Mouse (Mus musculus): ENCODE data around the gene Slc35a1. TPM values are rescaled to one million over a fixed set of nuclear protein-coding genes. Genes with fewer than 3 reads are reported as not detected.

The Slc35a1 gene
- polyA plus RNA-seq (2014; fragmentation: Illumina TruSeq; extraction: RNeasy Lipid Tissue Mini Kit (QIAGEN cat#74804)) = 99.6 TPM

GRCm38 (mm10) chr4:34686874-34687567, at the start of gene Slc35a1:
Gene Slc35a1 (minus strand): TSS chr4:34687438.

GRCm38 (mm10) chr4:34729851-34730341, 42.7 kb upstream of the Slc35a1 start, which contains the start of gene Cfap206:
Gene Cfap206 (minus strand): TSS chr4:34730206.

GRCm38 (mm10) chr4:34614630-34615094, 72.6 kb downstream of the Slc35a1 start, which contains the start of the genes Orc3 and Rars2:
Gene Orc3 (minus strand): TSS chr4:34614944.
Gene Rars2 (plus strand): TSS chr4:34614957.

Other genes starting within 250 kb of the Slc35a1 start
- gene Akirin2, start 136.5 kb downstream of the Slc35a1 start, polyA plus RNA-seq (2014; fragmentation: Illumina TruSeq; extraction: RNeasy Lipid Tissue Mini Kit (QIAGEN cat#74804)) = 260 TPM
- 165 TPM for gene Orc3, start 72.5 kb downstream of the Slc35a1 start, polyA plus RNA-seq (2014; fragmentation: Illumina TruSeq; extraction: RNeasy Lipid Tissue Mini Kit (QIAGEN cat#74804))
- 61.3 TPM for gene Rars2, start 72.5 kb downstream of the Slc35a1 start, polyA plus RNA-seq (2014; fragmentation: Illumina TruSeq; extraction: RNeasy Lipid Tissue Mini Kit (QIAGEN cat#74804))
- gene Cfap206, start 42.8 kb upstream of the Slc35a1 start, polyA plus RNA-seq (2014; fragmentation: Illumina TruSeq; extraction: RNeasy Lipid Tissue Mini Kit (QIAGEN cat#74804)) = 35.4 TPM
- not detected for gene Gm136, start 68.8 kb upstream of the Slc35a1 start, polyA plus RNA-seq (2014; fragmentation: Illumina TruSeq; extraction: RNeasy Lipid Tissue Mini Kit (QIAGEN cat#74804))
- gene Smim8, start 91.0 kb upstream of the Slc35a1 start, polyA plus RNA-seq (2014; fragmentation: Illumina TruSeq; extraction: RNeasy Lipid Tissue Mini Kit (QIAGEN cat#74804)) = 90.7 TPM
- 96.7 TPM for gene Zfp292, start 195.5 kb upstream of the Slc35a1 start, polyA plus RNA-seq (2014; fragmentation: Illumina TruSeq; extraction: RNeasy Lipid Tissue Mini Kit (QIAGEN cat#74804))
- not detected for gene Cga, start 206.3 kb upstream of the Slc35a1 start, polyA plus RNA-seq (2014; fragmentation: Illumina TruSeq; extraction: RNeasy Lipid Tissue Mini Kit (QIAGEN cat#74804))

All from ovary, adult 10 weeks (tissue).